In genomic region chr17:62058016-62058415, GRCm38 (mm10) we compare ENCODE assay signal across 21 mouse cellular contexts.
DNase-seq lines count a peak whose midpoint lies in the region; ATAC-seq and TF ChIP-seq lines count a peak whose summit lies in the region.
"Had no signal": no experiment of that assay in that cellular context is flagged by ENCODE, and none has a peak within 500 bp of the region (broad histone marks: within the 10 kb centered on the region; RNA-seq: fewer than 3 reads in every experiment).

No protein-coding gene starts in this region.

- peak; percentile 95 for TF ChIP-seq EP300 in ES-Bruce4 (IDR thresholded peaks at IDR 0.05; ENCODE audit: insufficient read depth, low read depth, low read length)

- no peak overlapping the region for H3K4me3 ChIP-seq in ES-Bruce4 (ENCODE audit: low read depth, low read length)
- no peak overlapping the region for H3K4me3 ChIP-seq in limb, embryonic 11.5 days (ENCODE audit: low read depth, low read length)
- no peak overlapping the region for H3K4me3 ChIP-seq in intestine, postnatal 0 days (ENCODE audit: low read depth, low read length)
- no peak overlapping the region for H3K4me3 ChIP-seq in forebrain, embryonic 14.5 days (ENCODE audit: low read depth, low read length)
- H3K4me3 ChIP-seq: embryonic facial prominence, embryonic 13.5 days; forebrain, embryonic 12.5 days; gastrocnemius, adult 2 months; heart, embryonic 12.5 days; hindbrain, embryonic 15.5 days had no signal

- TF ChIP-seq CTCF in ES-Bruce4 (IDR thresholded peaks at IDR 0.05; ENCODE audit: low read depth, low read length): no peak
- no peak for TF ChIP-seq CTCF in intestine, postnatal 0 days (IDR thresholded peaks at IDR 0.05; ENCODE audit: low read depth)

- 8% methylated on average over 3 of the region's 3 CpGs for WGBS in limb, embryonic 11.5 days
- 52% methylated on average over 3 of the region's 3 CpGs for WGBS in intestine, postnatal 0 days
- WGBS in forebrain, embryonic 14.5 days: 77% methylated on average over 3 of the region's 3 CpGs

- H3K9me3 ChIP-seq in ES-Bruce4 (replicated peaks; ENCODE audit: control insufficient read depth, insufficient read depth, low read length, poor library complexity, severe bottlenecking): peaks cover 7% of the 10 kb centered on the region; the same call in 1 of the 2 replicates
- no peaks in the 10 kb centered on the region for H3K9me3 ChIP-seq in limb, embryonic 11.5 days (ENCODE audit: control insufficient read depth, low read length)
- no peaks in the 10 kb centered on the region for H3K9me3 ChIP-seq in intestine, postnatal 0 days (ENCODE audit: control insufficient read depth)
- no peaks in the 10 kb centered on the region for H3K9me3 ChIP-seq in forebrain, embryonic 14.5 days (replicated peaks; ENCODE audit: control insufficient read depth, low read length)
- H3K9me3 ChIP-seq: embryonic facial prominence, embryonic 13.5 days; forebrain, embryonic 12.5 days; heart, embryonic 12.5 days; hindbrain, embryonic 15.5 days had no signal

- no peaks in the 10 kb centered on the region for H3K4me1 ChIP-seq in ES-Bruce4 (ENCODE audit: control insufficient read depth, insufficient read depth, low read length)
- H3K4me1 ChIP-seq in limb, embryonic 11.5 days (ENCODE audit: control insufficient read depth, insufficient read depth, low read length): no peaks in the 10 kb centered on the region
- H3K4me1 ChIP-seq in intestine, postnatal 0 days (replicated peaks; ENCODE audit: control insufficient read depth, insufficient read depth, low read length): no peaks in the 10 kb centered on the region
- no peaks in the 10 kb centered on the region for H3K4me1 ChIP-seq in forebrain, embryonic 14.5 days (ENCODE audit: control insufficient read depth, insufficient read depth, low read length)
- H3K4me1 ChIP-seq: embryonic facial prominence, embryonic 13.5 days; forebrain, embryonic 12.5 days; heart, embryonic 12.5 days; hindbrain, embryonic 15.5 days had no signal

- no peaks in the 10 kb centered on the region for H3K36me3 ChIP-seq in ES-Bruce4 (ENCODE audit: control insufficient read depth, insufficient read depth, low read length, poor library complexity, severe bottlenecking)
- no peaks in the 10 kb centered on the region for H3K36me3 ChIP-seq in limb, embryonic 11.5 days (ENCODE audit: control insufficient read depth, insufficient read depth, low read length)
- no peaks in the 10 kb centered on the region for H3K36me3 ChIP-seq in intestine, postnatal 0 days (ENCODE audit: control insufficient read depth, insufficient read depth)
- no peaks in the 10 kb centered on the region for H3K36me3 ChIP-seq in forebrain, embryonic 14.5 days (ENCODE audit: control insufficient read depth, insufficient read depth, low read length)
- H3K36me3 ChIP-seq: embryonic facial prominence, embryonic 13.5 days; forebrain, embryonic 12.5 days; heart, embryonic 12.5 days; hindbrain, embryonic 15.5 days had no signal

- ATAC-seq in limb, embryonic 11.5 days (ENCODE audit: insufficient number of reproducible peaks, low FRiP score, low TSS enrichment, low read depth): no peak
- ATAC-seq in intestine, postnatal 0 days: no peak
- ATAC-seq in forebrain, embryonic 14.5 days: no peak
- ATAC-seq: forebrain, postnatal 0 days; Patski had no signal

- H3K27me3 ChIP-seq in ES-Bruce4 (ENCODE audit: control insufficient read depth, insufficient read depth, low read length, poor library complexity, severe bottlenecking): no peaks in the 10 kb centered on the region
- H3K27me3 ChIP-seq in limb, embryonic 11.5 days (ENCODE audit: control insufficient read depth, insufficient read depth, low read length): no peaks in the 10 kb centered on the region
- no peaks in the 10 kb centered on the region for H3K27me3 ChIP-seq in intestine, postnatal 0 days (replicated peaks; ENCODE audit: control insufficient read depth, insufficient read depth, low read length)
- H3K27me3 ChIP-seq in forebrain, embryonic 14.5 days (replicated peaks; ENCODE audit: control insufficient read depth, insufficient read depth, low read length): no peaks in the 10 kb centered on the region
- H3K27me3 ChIP-seq: embryonic facial prominence, embryonic 13.5 days; forebrain, embryonic 12.5 days; heart, embryonic 12.5 days; hindbrain, embryonic 15.5 days had no signal

- no peak overlapping the region; the same call in 1 of the 2 replicates for H3K27ac ChIP-seq in ES-Bruce4 (ENCODE audit: insufficient read depth, low read length)
- H3K27ac ChIP-seq in limb, embryonic 11.5 days (replicated peaks; ENCODE audit: low read depth, low read length): no peak overlapping the region
- H3K27ac ChIP-seq in intestine, postnatal 0 days (ENCODE audit: low read depth, low read length): no peak overlapping the region
- H3K27ac ChIP-seq in forebrain, embryonic 14.5 days (ENCODE audit: low read depth, low read length): no peak overlapping the region
- H3K27ac ChIP-seq: embryonic facial prominence, embryonic 13.5 days; forebrain, embryonic 12.5 days; gastrocnemius, adult 2 months; hindbrain, embryonic 15.5 days had no signal

- peak; percentile 68 for DNase-seq in R1 (ENCODE audit: low read depth, low spot score)
- peak; percentile 29 for DNase-seq in embryo, embryonic 11 days
- DNase-seq in limb, embryonic 11.5 days (ENCODE audit: low spot score): peak; percentile 22
- DNase-seq in forebrain, embryonic 14.5 days (ENCODE audit: low spot score): no peak
- DNase-seq in spleen, postnatal 36 days (ENCODE audit: low spot score in 2 of 2): no peak
- DNase-seq: adrenal gland, postnatal 10 days; cerebellum, adult 18-20 months; cerebellum, adult 9-11 months; cerebellum, postnatal 36 days; forebrain, postnatal 0 days; gastrocnemius, adult 2 months; gastrocnemius, postnatal 25 days; heart, postnatal 36 days; kidney, adult 18-20 months had no signal

- no peak for TF ChIP-seq POLR2A in ES-Bruce4 (IDR thresholded peaks at IDR 0.05; ENCODE audit: insufficient read depth, low read length)

- H3K4me2 ChIP-seq in limb, embryonic 11.5 days (ENCODE audit: low read depth, severe bottlenecking): no peak overlapping the region
- no peak overlapping the region for H3K4me2 ChIP-seq in intestine, postnatal 0 days (replicated peaks; ENCODE audit: low read depth)
- no peak overlapping the region for H3K4me2 ChIP-seq in forebrain, embryonic 14.5 days (ENCODE audit: low read length)
- H3K4me2 ChIP-seq: embryonic facial prominence, embryonic 13.5 days; forebrain, embryonic 12.5 days; heart, embryonic 12.5 days; hindbrain, embryonic 15.5 days had no signal

- H3K9ac ChIP-seq in ES-Bruce4 (ENCODE audit: low read depth, poor library complexity, severe bottlenecking): no peak overlapping the region
- no peak overlapping the region for H3K9ac ChIP-seq in limb, embryonic 11.5 days (ENCODE audit: low read length)
- H3K9ac ChIP-seq in intestine, postnatal 0 days (ENCODE audit: low read depth, low read length): no peak overlapping the region
- H3K9ac ChIP-seq in forebrain, embryonic 14.5 days (ENCODE audit: low read length): no peak overlapping the region
- H3K9ac ChIP-seq: embryonic facial prominence, embryonic 13.5 days; forebrain, embryonic 12.5 days; forebrain, postnatal 0 days; heart, embryonic 12.5 days; hindbrain, embryonic 15.5 days had no signal

Comparison
In these comparisons a context has a peak if more than half of its experiments do, and no peak if none do; other contexts are left out.
1. DNase-seq: peak in R1 (single experiment), embryo, embryonic 11 days (single experiment) and limb, embryonic 11.5 days (single experiment); none in forebrain, embryonic 14.5 days (single experiment) and spleen, postnatal 36 days (0 of 2).